Mouse (Mus musculus) left cerebral cortex, postnatal 36 days (tissue): ENCODE results near the gene Vmn1r170. TPM values are rescaled to one million over a fixed set of nuclear protein-coding genes. Genes with fewer than 3 reads are reported as not detected.
"Not testable (repeated sequence)": the region's sequence is repeated elsewhere in the genome, so short reads cannot be mapped to it uniquely, and the experiment has no call there.

Experiments
- DNase-seq, 2 experiments: peaks; one replicate each; pipeline ENCODE4 v3.0.0; 2021 to 2022; ENCODE audit warnings: low spot score in 2 of 2, mixed read lengths in 1 of 2
- intact Hi-C: fragments of 180-260 bp; cut with DNase I; formaldehyde crosslinking; loops from one replicate; pipeline ENCODE4 v1.15.1; 2025
- total RNA-seq, 2 experiments: library from RNA; stranded (reverse); gene quantifications; 2 replicates each; pipeline ENCODE4 v1.2.3; 2021

The Vmn1r170 gene
- not detected for total RNA-seq

DNA sequence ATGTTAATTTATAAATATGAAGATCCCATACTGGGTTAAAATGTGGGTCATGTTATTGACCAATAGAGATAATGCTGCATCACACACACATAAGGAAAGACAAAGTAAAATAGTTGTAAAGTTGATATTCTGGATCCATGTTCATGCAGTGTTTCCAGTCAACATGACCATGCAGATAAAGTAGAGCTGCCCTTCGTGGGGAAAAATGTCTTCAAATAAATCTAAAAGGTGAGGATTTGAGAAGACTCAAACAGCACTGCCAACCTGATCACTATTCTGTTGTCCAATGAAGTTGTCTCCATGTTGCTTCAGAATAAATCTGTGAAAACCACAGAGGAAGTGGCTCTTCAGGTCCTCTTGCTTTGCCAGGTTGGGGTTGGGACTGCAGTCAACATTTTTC, at the start of gene Vmn1r170:
TSS of gene Vmn1r170 (plus strand) at position 301 of the 400 bp plus-strand sequence.
- DNase-seq, intact Hi-C loops: not testable (repeated sequence)

- intact Hi-C loops, DNase-seq: not testable (repeated sequence)
Measured at GRCm38 (mm10) chr7:23575226-23575625, 30.7 kb upstream of the Vmn1r170 start, which contains the start of gene Vmn1r169. Gene Vmn1r169 (plus strand): TSS chr7:23575526.

GRCm38 (mm10) chr7:23630422-23630821, 24.4 kb downstream of the Vmn1r170 start, which contains the start of gene Vmn1r171:
Gene Vmn1r171 (plus strand): TSS chr7:23630722.
- no peak for DNase-seq
- intact Hi-C loops = no loop called here

Other genes with a start within 250 kb of the Vmn1r170 start
- gene Nlrp5, start 220.3 kb upstream of the Vmn1r170 start, total RNA-seq = not detected
- not detected for gene Vmn1r167, start 99.0 kb upstream of the Vmn1r170 start, total RNA-seq
- gene Vmn1r168, start 66.4 kb upstream of the Vmn1r170 start, total RNA-seq = not detected
- not detected for gene Vmn1r169, start 30.6 kb upstream of the Vmn1r170 start, total RNA-seq
- gene Vmn1r171, start 24.5 kb downstream of the Vmn1r170 start, total RNA-seq = not detected
- gene Vmn1r172, start 52.1 kb downstream of the Vmn1r170 start, total RNA-seq = not detected
- gene Vmn1r173, start 94.5 kb downstream of the Vmn1r170 start, total RNA-seq = not detected
- not detected for gene Vmn1r174, start 146.1 kb downstream of the Vmn1r170 start, total RNA-seq
- not detected for gene Vmn1r175, start 204.5 kb downstream of the Vmn1r170 start, total RNA-seq
- gene Vmn1r176, start 231.2 kb downstream of the Vmn1r170 start, total RNA-seq = not detected